Mouse (Mus musculus): ENCODE data around the gene Rpl38. TPM values are rescaled to one million over a fixed set of nuclear protein-coding genes. Genes with fewer than 3 reads are reported as not detected.

Rpl38 gene
- polyA plus RNA-seq, 1 experiment from 2014 or later = 824 TPM

- no peaks in the 10 kb centered on the region for H3K27me3 ChIP-seq (replicated peaks; ENCODE audit: insufficient read depth, low read length)
- no peak overlapping the region for H3K27ac ChIP-seq (ENCODE audit: low read length)
- H3K4me3 ChIP-seq (ENCODE audit: low read depth, low read length) = no peak overlapping the region
- no peaks in the 10 kb centered on the region for H3K36me3 ChIP-seq (ENCODE audit: insufficient read depth, low read length)
- H3K9ac ChIP-seq (replicated peaks; ENCODE audit: low read depth) = no peak overlapping the region
- DNase-seq (ENCODE audit: low spot score) (no peak), ATAC-seq (no peak)
- H3K4me1 ChIP-seq (ENCODE audit: insufficient read depth, low read depth, low read length) = no peaks in the 10 kb centered on the region
- no peaks in the 10 kb centered on the region for H3K9me3 ChIP-seq (ENCODE audit: low read length)
- 54% methylated on average over 22 of the region's 22 CpGs for WGBS
- TF ChIP-seq EP300 (IDR thresholded peaks at IDR 0.05) (no peak), CTCF (IDR thresholded peaks at IDR 0.05) (no peak)
- no peak overlapping the region for H3K4me2 ChIP-seq (replicated peaks; ENCODE audit: low read depth, low read length)
Observed at GRCm38 (mm10) chr11:114704071-114704913, 36.0 kb downstream of the Rpl38 start.

- Histone ChIP-seq H3K4me3 (ENCODE audit: low read depth, low read length) (no peak overlapping the region), H3K9me3 (ENCODE audit: low read length) (no peaks in the 10 kb centered on the region), H3K4me2 (replicated peaks; ENCODE audit: low read depth, low read length) (no peak overlapping the region), H3K27ac (ENCODE audit: low read length) (no peak overlapping the region), H3K36me3 (ENCODE audit: insufficient read depth, low read length) (no peaks in the 10 kb centered on the region), H3K4me1 (ENCODE audit: insufficient read depth, low read depth, low read length) (no peaks in the 10 kb centered on the region), H3K27me3 (replicated peaks; ENCODE audit: insufficient read depth, low read length) (no peaks in the 10 kb centered on the region), H3K9ac (replicated peaks; ENCODE audit: low read depth) (no peak overlapping the region)
- WGBS = 73% methylated on average over 5 of the region's 5 CpGs
- DNase-seq (ENCODE audit: low spot score) (no peak), ATAC-seq (no peak)
- no peak for TF ChIP-seq CTCF (IDR thresholded peaks at IDR 0.05)
- TF ChIP-seq EP300 (IDR thresholded peaks at IDR 0.05) = no peak
Observed at GRCm38 (mm10) chr11:114706358-114706757, 38.0 kb downstream of the Rpl38 start.

GRCm38 (mm10) chr11:114711393-114711792, 43.1 kb downstream of the Rpl38 start:
- ATAC-seq (no peak), DNase-seq (ENCODE audit: low spot score) (no peak)
- no peaks in the 10 kb centered on the region for H3K36me3 ChIP-seq (ENCODE audit: insufficient read depth, low read length)
- no peaks in the 10 kb centered on the region for H3K9me3 ChIP-seq (ENCODE audit: low read length)
- H3K4me2 ChIP-seq (replicated peaks; ENCODE audit: low read depth, low read length) = no peak overlapping the region
- TF ChIP-seq EP300 (IDR thresholded peaks at IDR 0.05) = no peak
- no peak for TF ChIP-seq CTCF (IDR thresholded peaks at IDR 0.05)
- WGBS = 76% methylated on average over 3 of the region's 3 CpGs
- no peak overlapping the region for H3K9ac ChIP-seq (replicated peaks; ENCODE audit: low read depth)
- H3K27me3 ChIP-seq (replicated peaks; ENCODE audit: insufficient read depth, low read length) = no peaks in the 10 kb centered on the region
- no peak overlapping the region for H3K27ac ChIP-seq (ENCODE audit: low read length)
- no peak overlapping the region for H3K4me3 ChIP-seq (ENCODE audit: low read depth, low read length)
- H3K4me1 ChIP-seq (ENCODE audit: insufficient read depth, low read depth, low read length) = no peaks in the 10 kb centered on the region

GRCm38 (mm10) chr11:114711861-114712260, 43.5 kb downstream of the Rpl38 start:
- H3K27ac ChIP-seq (ENCODE audit: low read length) = no peak overlapping the region
- H3K4me1 ChIP-seq (ENCODE audit: insufficient read depth, low read depth, low read length) = no peaks in the 10 kb centered on the region
- no peak for ATAC-seq
- WGBS = 64% methylated on average over 12 of the region's 12 CpGs
- H3K36me3 ChIP-seq (ENCODE audit: insufficient read depth, low read length) = no peaks in the 10 kb centered on the region
- no peak overlapping the region for H3K4me2 ChIP-seq (replicated peaks; ENCODE audit: low read depth, low read length)
- TF ChIP-seq EP300 (IDR thresholded peaks at IDR 0.05) = no peak
- TF ChIP-seq CTCF (IDR thresholded peaks at IDR 0.05) = no peak
- H3K9ac ChIP-seq (replicated peaks; ENCODE audit: low read depth) = no peak overlapping the region
- no peaks in the 10 kb centered on the region for H3K27me3 ChIP-seq (replicated peaks; ENCODE audit: insufficient read depth, low read length)
- H3K9me3 ChIP-seq (ENCODE audit: low read length) = no peaks in the 10 kb centered on the region
- DNase-seq (ENCODE audit: low spot score) = no peak
- H3K4me3 ChIP-seq (ENCODE audit: low read depth, low read length) = no peak overlapping the region

GRCm38 (mm10) chr11:114714526-114714925, 46.2 kb downstream of the Rpl38 start:
- DNase-seq (ENCODE audit: low spot score) = no peak
- ATAC-seq = no peak
- Histone ChIP-seq H3K4me1 (ENCODE audit: insufficient read depth, low read depth, low read length) (no peaks in the 10 kb centered on the region), H3K4me3 (ENCODE audit: low read depth, low read length) (no peak overlapping the region), H3K27ac (ENCODE audit: low read length) (no peak overlapping the region), H3K4me2 (replicated peaks; ENCODE audit: low read depth, low read length) (no peak overlapping the region), H3K27me3 (replicated peaks; ENCODE audit: insufficient read depth, low read length) (no peaks in the 10 kb centered on the region), H3K9ac (replicated peaks; ENCODE audit: low read depth) (no peak overlapping the region), H3K9me3 (ENCODE audit: low read length) (no peaks in the 10 kb centered on the region), H3K36me3 (ENCODE audit: insufficient read depth, low read length) (no peaks in the 10 kb centered on the region)
- WGBS = 89% methylated on average over 6 of the region's 6 CpGs
- TF ChIP-seq CTCF (IDR thresholded peaks at IDR 0.05) (no peak), EP300 (IDR thresholded peaks at IDR 0.05) (no peak)

GRCm38 (mm10) chr11:114715531-114715930, 47.2 kb downstream of the Rpl38 start:
- ATAC-seq (no peak), DNase-seq (ENCODE audit: low spot score) (no peak)
- H3K27ac ChIP-seq (ENCODE audit: low read length) = no peak overlapping the region
- no peak overlapping the region for H3K4me2 ChIP-seq (replicated peaks; ENCODE audit: low read depth, low read length)
- H3K4me3 ChIP-seq (ENCODE audit: low read depth, low read length) = no peak overlapping the region
- TF ChIP-seq EP300 (IDR thresholded peaks at IDR 0.05) = no peak
- no peak for TF ChIP-seq CTCF (IDR thresholded peaks at IDR 0.05)
- H3K36me3 ChIP-seq (ENCODE audit: insufficient read depth, low read length) = no peaks in the 10 kb centered on the region
- no peak overlapping the region for H3K9ac ChIP-seq (replicated peaks; ENCODE audit: low read depth)
- H3K4me1 ChIP-seq (ENCODE audit: insufficient read depth, low read depth, low read length) = no peaks in the 10 kb centered on the region
- 59% methylated on average over 7 of the region's 7 CpGs for whole genome bisulfite sequencing
- H3K27me3 ChIP-seq (replicated peaks; ENCODE audit: insufficient read depth, low read length) = no peaks in the 10 kb centered on the region
- H3K9me3 ChIP-seq (ENCODE audit: low read length) = no peaks in the 10 kb centered on the region
